Mouse (Mus musculus): Measurements from ENCODE around the gene Trim59.
"Not testable (repeated sequence)": the region's sequence is repeated elsewhere in the genome, so short reads cannot be mapped to it uniquely, and the experiment has no call there.

The Trim59 gene

DNA sequence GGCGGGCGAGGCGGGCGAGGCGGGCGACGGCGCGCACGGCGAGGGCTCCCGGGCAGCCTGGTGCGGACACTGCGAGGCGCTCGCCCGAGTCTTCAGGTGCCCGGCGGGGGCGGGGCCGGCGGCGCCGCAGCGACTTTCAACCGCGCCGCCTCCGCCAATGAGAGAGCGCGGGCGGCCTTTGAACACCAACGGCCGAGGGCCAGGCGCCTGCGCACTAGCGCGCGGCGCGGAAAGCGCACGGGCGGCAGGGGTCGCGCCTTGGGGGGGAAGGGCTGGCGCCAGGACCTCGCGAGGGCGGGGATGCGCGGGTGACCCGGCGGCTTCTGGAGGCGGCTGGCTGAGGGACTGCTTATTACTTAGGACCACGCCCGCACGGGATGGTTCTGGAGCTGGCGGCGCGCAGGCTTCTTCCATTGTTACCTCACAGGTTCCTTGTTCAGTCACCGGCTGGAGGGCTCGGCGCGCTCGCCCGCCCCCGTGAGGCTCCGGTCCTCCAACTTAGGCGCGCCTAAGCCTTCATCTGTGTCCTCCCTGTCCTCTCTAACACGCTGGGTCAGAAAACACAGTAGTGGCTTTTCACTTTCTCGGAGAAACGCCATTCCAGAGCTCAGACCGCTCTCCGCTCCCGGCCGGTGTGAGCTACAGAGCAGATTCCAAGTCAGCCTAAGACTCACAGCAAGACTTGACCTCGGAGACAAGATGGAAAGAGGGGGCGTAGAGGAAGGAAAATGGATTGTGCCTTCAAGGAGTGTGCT is at the start of gene Trim59:
TSS of gene Trim59 (minus strand) at position 111 of the 755 bp plus-strand sequence.
- peak; percentile 86 for ATAC-seq (ENCODE audit: low TSS enrichment)

DNA sequence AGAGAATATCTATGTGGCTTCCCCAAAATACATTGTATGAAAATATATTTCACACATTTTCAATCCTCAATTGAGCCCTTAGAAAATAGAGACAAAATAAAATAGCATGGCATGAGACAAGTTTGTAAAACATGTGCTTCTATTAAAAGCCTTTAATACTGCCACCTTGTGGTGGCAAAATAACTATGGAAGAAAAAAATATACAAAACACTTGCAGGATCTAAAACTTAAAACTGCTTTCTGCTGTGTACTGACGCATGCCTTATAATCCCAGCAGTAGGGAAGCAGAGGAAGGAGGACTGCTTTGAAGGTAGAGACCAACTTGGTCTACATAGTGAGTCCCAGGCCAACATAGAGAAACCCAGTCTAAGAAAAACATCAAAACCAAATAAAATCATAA is 19.4 kb upstream of the Trim59 start:
- peak; percentile 53 for ATAC-seq (ENCODE audit: low TSS enrichment)

GRCm38 (mm10) chr3:69062764-69063163 is 18.2 kb upstream of the Trim59 start:
- ATAC-seq (ENCODE audit: low TSS enrichment): no peak

DNA sequence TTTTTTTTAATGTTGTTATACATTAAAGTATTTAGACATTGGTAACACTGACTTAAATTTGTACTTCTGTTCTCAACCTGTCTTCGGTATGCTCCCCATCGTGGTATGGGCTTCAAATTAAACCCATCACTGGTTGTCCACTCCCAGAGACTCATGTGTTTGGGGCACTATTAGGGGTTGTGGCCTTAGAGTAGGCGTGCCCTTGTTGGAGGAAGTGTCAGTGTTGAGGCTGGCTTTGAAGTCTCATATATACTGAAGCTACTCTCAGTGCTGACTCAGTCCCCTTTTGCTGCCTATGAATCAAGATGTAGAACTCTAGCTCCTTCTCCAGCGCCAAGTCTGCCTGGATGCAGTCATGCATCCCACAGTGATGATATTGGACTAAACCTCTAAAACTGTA is 16.1 kb upstream of the Trim59 start:
- no peak for ATAC-seq (ENCODE audit: low TSS enrichment)

DNA sequence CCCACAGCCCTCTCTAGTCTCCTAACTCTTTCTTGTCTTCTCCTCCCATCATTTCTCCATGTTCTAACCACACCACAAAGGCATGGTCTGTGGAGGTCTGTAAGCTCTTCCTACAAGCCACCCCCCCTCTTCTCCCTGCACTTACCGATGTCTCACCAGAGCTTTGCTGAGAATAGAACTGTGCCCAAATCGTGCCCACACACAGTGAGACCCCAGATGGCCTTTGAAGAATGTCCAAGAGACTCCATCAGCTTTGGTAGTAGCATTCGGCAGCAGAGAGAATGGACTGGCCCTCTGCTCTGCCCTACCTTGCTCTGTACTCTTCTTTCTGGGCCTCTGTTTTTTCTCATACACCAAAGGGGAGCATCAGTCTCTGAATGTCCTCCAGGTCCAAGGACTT is 11.3 kb upstream of the Trim59 start:
- ATAC-seq (ENCODE audit: low TSS enrichment): no peak

DNA sequence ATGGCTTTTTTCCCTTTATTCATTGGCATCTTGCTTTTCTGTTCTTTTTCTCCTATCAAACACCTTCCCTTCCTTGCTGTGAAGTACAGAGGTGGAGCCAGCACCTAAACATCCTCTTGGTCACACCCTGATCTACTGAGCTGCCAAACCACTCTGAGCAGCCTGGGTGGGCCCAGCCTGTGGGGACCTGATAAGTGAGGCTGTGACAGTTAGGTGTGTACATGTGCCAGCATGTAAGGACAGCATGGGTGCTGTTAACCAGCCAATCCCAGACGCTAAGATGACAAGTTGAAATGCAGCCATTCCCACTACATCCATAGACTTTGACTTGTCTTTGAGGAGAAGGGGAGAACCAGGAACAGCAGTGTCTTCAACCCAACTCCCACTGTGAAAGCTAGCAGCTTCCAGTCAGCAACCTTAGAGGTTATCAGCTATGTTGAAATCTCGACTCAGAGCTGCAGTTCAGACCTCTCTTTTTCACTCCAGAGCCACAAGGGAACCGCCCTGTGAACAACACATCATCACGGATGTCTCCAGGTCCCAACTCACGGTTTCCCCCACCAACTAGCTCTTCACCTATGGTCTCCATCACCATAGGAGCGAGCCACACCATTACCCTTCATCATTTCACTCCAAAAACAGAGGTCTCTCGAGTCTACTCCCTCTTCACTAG is 10.3 kb upstream of the Trim59 start:
- no peak for ATAC-seq (ENCODE audit: low TSS enrichment)

- ATAC-seq (ENCODE audit: low TSS enrichment): no peak
These were observed 7.3 kb upstream of the Trim59 start for GRCm38 (mm10) chr3:69051894-69052293.

GRCm38 (mm10) chr3:69049011-69049410 is 4.5 kb upstream of the Trim59 start:
- ATAC-seq (ENCODE audit: low TSS enrichment): no peak

- ATAC-seq (ENCODE audit: low TSS enrichment): no peak
These were observed 3.1 kb upstream of the Trim59 start for GRCm38 (mm10) chr3:69047684-69048083.

GRCm38 (mm10) chr3:69046509-69046908 is 2.0 kb upstream of the Trim59 start:
- ATAC-seq (ENCODE audit: low TSS enrichment): no peak

- no peak for ATAC-seq (ENCODE audit: low TSS enrichment)
These were observed 1.2 kb upstream of the Trim59 start for GRCm38 (mm10) chr3:69045750-69046149.

DNA sequence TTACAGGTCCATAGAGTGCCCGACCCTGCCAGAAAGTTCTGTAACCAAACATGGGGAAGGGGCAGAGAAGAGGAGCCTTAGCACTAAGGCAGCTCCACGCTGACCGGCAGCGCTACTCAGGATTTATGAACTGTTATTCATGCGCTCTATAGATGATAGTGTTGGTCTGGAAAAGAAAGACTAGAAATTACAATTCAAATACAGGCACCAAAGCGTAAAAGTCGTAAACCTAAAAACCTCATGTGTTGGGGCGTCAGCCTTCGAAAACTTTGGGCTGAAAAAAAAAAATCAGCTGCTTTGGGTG is 797 bp upstream of the Trim59 start:
- peak; percentile 5; the same call in 1 of the 2 replicates for ATAC-seq (ENCODE audit: low TSS enrichment)

- ATAC-seq (ENCODE audit: low TSS enrichment): peak; percentile 62
These were observed 376 bp downstream of the Trim59 start for GRCm38 (mm10) chr3:69044167-69044591.

DNA sequence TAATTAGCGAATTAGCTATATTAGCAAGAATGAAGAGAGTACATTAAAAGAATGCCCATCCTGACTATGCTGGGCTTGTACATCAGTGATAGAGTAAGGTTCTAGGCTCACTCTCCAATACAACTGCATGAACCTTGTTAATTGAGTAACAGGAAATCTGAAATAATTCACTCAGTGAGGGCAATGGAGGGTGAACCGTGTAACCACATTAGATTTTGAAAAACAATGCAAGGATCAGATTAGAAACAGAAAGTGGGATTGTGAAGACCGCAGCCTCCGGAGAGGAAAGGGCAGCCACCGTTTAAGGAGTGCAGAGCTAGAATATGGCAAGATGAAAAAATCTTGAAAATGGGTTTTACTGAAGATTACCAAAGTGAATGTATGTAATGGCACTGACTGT is 3.3 kb downstream of the Trim59 start:
- ATAC-seq (ENCODE audit: low TSS enrichment): no peak

- no peak for ATAC-seq (ENCODE audit: low TSS enrichment)
These were observed 4.5 kb downstream of the Trim59 start for GRCm38 (mm10) chr3:69040105-69040504.

GRCm38 (mm10) chr3:69026133-69026783 is 18.3 kb downstream of the Trim59 start:
- no peak for ATAC-seq (ENCODE audit: low TSS enrichment)

DNA sequence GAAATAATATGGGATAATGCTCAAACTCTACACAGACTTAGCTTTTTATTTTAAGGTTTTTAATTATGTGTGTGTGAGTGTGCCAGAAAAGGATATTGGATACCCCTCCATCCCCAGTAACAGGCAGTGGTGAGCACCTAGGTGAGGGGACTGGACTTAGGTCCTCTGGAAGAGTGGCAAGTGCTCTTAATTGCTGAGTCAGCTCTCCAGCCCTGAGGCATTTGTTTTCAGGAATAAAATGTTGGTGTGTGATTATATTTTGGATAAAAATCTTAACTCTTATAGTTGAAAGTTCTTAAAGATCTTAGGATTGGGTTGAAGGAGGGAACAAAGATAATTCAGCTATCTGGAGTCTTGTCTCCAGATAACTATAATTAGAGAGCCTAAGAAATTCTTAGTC is 23.8 kb downstream of the Trim59 start:
- ATAC-seq (ENCODE audit: low TSS enrichment): no peak

DNA sequence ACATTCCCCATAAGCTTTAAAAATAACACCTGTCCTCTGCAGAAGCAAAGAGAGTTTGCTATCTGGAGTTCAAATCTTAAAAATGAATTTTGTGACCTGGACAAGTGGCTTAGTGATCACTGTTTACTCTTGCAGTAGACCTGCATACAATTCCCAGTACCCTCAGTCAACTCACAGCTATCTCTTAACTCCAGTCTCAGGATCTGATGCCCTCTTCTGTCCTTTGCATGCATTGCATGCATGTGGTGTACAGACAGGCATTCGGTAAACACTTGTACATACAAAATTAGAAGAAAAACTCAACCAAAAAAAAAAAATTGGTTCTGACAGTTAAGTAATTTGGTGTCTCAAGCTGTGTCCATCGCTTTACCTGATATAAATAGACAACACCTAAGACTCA is 24.3 kb downstream of the Trim59 start:
- ATAC-seq (ENCODE audit: low TSS enrichment): no peak

GRCm38 (mm10) chr3:69018635-69019034 is 25.9 kb downstream of the Trim59 start:
- ATAC-seq (ENCODE audit: low TSS enrichment): not testable (repeated sequence)

- no peak for ATAC-seq (ENCODE audit: low TSS enrichment)
These were observed 27.4 kb downstream of the Trim59 start for GRCm38 (mm10) chr3:69017181-69017580.

GRCm38 (mm10) chr3:69008873-69009272 is 35.7 kb downstream of the Trim59 start:
- ATAC-seq (ENCODE audit: low TSS enrichment): no peak

- no peak for ATAC-seq (ENCODE audit: low TSS enrichment)
These were observed 38.3 kb downstream of the Trim59 start for GRCm38 (mm10) chr3:69006246-69006760.
